Mouse (Mus musculus): ENCODE measurements around the gene Insm2.
"Not testable (repeated sequence)": the region's sequence is repeated elsewhere in the genome, so short reads cannot be mapped to it uniquely, and the experiment has no call there.

DNA sequence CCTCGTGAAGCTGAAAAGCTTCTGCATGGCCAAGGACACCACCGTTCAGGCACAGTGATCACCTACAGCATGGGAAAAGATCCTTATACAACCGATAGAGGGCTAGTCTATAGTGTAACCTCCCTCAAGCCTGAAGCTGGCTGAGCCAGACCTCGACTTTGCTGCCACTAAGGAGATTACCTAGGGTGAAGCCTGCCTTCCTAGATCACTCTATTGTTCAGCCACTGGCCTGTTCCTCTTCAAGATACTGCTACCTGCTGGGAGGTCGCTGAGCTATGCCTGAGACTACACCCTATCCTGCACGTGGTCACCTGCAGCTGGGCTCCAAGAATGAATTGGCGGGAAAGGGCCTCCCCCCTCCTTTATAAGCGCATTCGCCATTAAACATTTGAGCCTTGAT, 12.3 kb upstream of the Insm2 start:
- TF ChIP-seq CTCF (IDR thresholded peaks at IDR 0.05; ENCODE audit: low read depth, low read length); POLR2A (IDR thresholded peaks at IDR 0.05; ENCODE audit: borderline replicate concordance, low read depth, low read length): not testable (repeated sequence)
